Mouse (Mus musculus) limb, embryonic 11.5 days (tissue): ENCODE results near the gene Defa20. TPM values are rescaled to one million over a fixed set of nuclear protein-coding genes. Genes with fewer than 3 reads are reported as not detected.
"Not testable (repeated sequence)": the region's sequence is repeated elsewhere in the genome, so short reads cannot be mapped to it uniquely, and the experiment has no call there.

ENCODE experiments used
- ATAC-seq: fragments of 200-750 bp; cut with Nextera tagmentation; 2 replicates; pipeline ENCODE4 v1.8.0; 2017; ENCODE audit warnings: low read depth; ENCODE audit not compliant: insufficient number of reproducible peaks, low FRiP score, low TSS enrichment
- DNase-seq: peaks from one replicate; pipeline ENCODE4 v3.0.0-alpha.2; 2015; ENCODE audit warnings: low spot score
- H3K27ac ChIP-seq: fragments of 300-500 bp; sonication (generic); replicated peaks from 2 replicates; pipeline ENCODE4 v1.5.1; 2014; ENCODE audit warnings: low read depth, mild to moderate bottlenecking, low read length
- H3K27me3 ChIP-seq: fragments of 300-500 bp; sonication (generic); 2 replicates; pipeline ENCODE4 v1.6.1; 2014; ENCODE audit warnings: mild to moderate bottlenecking, low read length, mixed read lengths; ENCODE audit not compliant: control insufficient read depth, insufficient read depth
- H3K36me3 ChIP-seq: fragments of 300-500 bp; sonication (generic); 2 replicates; pipeline ENCODE4 v1.6.1; 2014; ENCODE audit warnings: mild to moderate bottlenecking, low read length, moderate library complexity, mixed read lengths; ENCODE audit not compliant: control insufficient read depth, insufficient read depth
- H3K4me1 ChIP-seq: fragments of 300-500 bp; sonication (generic); 2 replicates; pipeline ENCODE4 v1.6.1; 2014; ENCODE audit warnings: low read length, mixed read lengths; ENCODE audit not compliant: control insufficient read depth, insufficient read depth
- H3K4me2 ChIP-seq: fragments of 300-500 bp; sonication (generic); 2 replicates; pipeline ENCODE4 v1.6.1; 2014; ENCODE audit warnings: low read depth, mild to moderate bottlenecking, moderate library complexity; ENCODE audit not compliant: severe bottlenecking
- H3K4me3 ChIP-seq: fragments of 300-500 bp; sonication (generic); 2 replicates; pipeline ENCODE4 v1.5.1; 2014; ENCODE audit warnings: low read depth, low read length
- H3K9ac ChIP-seq: fragments of 300-500 bp; sonication (generic); 2 replicates; pipeline ENCODE4 v1.6.1; 2014; ENCODE audit warnings: mild to moderate bottlenecking, low read length
- H3K9me3 ChIP-seq: fragments of 300-500 bp; sonication (generic); 2 replicates; pipeline ENCODE4 v1.6.1; 2016; ENCODE audit warnings: low read length; ENCODE audit not compliant: control insufficient read depth
- WGBS: fragments of 180-500 bp; shearing (Covaris S2); extraction: QIAGEN DNeasy Blood & Tissue Kit; methylation state at CpG from one replicate; pipeline ENCODE4 v1.1.7; 2014; 5-methylcytosine and 5-hydroxymethylcytosine counted together
- polyA plus RNA-seq: library from polyadenylated mRNA; unstranded; fragments of >200 nt; fragmentation: Nextera tagmentation; extraction: Ambion mirVana; gene quantifications from 2 replicates; pipeline ENCODE4 v1.2.1, GENCODE M21; 2014

The Defa20 gene
- polyA plus RNA-seq: not detected in 2 replicates

DNA sequence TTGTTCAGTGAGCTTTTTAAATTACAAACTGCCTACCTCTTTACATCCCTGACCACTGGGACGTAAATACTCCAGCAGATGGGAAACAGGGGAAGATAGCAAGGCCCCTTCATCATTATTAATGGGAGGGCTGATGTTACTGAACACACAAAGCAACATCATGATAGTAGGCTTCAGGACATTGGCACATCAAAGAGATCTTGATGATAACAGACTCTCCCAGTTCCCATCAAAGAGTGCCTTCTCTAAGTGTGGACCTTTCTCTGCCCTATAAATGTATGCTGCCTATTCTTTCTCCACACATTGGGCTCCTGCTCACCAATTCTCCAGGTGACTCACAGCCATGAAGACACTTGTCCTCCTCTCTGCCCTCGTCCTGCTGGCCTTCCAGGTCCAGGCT, at the start of gene Defa20:
Defa20 (plus strand) TSS at position 301 of the 400 bp plus-strand sequence.
- H3K9me3 ChIP-seq, H3K36me3 ChIP-seq, H3K4me3 ChIP-seq, H3K4me1 ChIP-seq, H3K4me2 ChIP-seq, ATAC-seq, H3K9ac ChIP-seq, H3K27me3 ChIP-seq, DNase-seq, H3K27ac ChIP-seq: not testable (repeated sequence)
- WGBS: no CpG with 5 or more reads among the region's 2 CpGs

DNA sequence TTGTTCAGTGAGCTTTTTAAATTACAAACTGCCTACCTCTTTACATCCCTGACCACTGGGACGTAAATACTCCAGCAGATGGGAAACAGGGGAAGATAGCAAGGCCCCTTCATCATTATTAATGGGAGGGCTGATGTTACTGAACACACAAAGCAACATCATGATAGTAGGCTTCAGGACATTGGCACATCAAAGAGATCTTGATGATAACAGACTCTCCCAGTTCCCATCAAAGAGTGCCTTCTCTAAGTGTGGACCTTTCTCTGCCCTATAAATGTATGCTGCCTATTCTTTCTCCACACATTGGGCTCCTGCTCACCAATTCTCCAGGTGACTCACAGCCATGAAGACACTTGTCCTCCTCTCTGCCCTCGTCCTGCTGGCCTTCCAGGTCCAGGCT, 19.7 kb downstream of the Defa20 start, which contains the start of gene Defa32:
Defa32 (plus strand) TSS at position 301 of the 400 bp plus-strand sequence.
- ATAC-seq, H3K4me1 ChIP-seq, H3K9me3 ChIP-seq, H3K27ac ChIP-seq, H3K36me3 ChIP-seq, H3K4me3 ChIP-seq, H3K27me3 ChIP-seq, H3K4me2 ChIP-seq, DNase-seq, H3K9ac ChIP-seq: not testable (repeated sequence)
- no CpG with 5 or more reads among the region's 2 CpGs for WGBS

Other genes starting within 250 kb of the Defa20 start
- not detected in 2 replicates for gene Defa27, start 193.7 kb upstream of the Defa20 start, polyA plus RNA-seq
- gene Defa29, start 182.2 kb upstream of the Defa20 start, polyA plus RNA-seq: not detected in 2 replicates
- not detected in 2 replicates for gene Defa2, start 130.7 kb upstream of the Defa20 start, polyA plus RNA-seq
- gene Defa33, start 117.4 kb upstream of the Defa20 start, polyA plus RNA-seq: not detected in 2 replicates
- not detected in 2 replicates for gene Defa36, start 81.8 kb upstream of the Defa20 start, polyA plus RNA-seq
- not detected in 2 replicates for gene Gm7849, start 52.7 kb upstream of the Defa20 start, polyA plus RNA-seq
- not detected in 2 replicates for gene Defa32, start 19.8 kb downstream of the Defa20 start, polyA plus RNA-seq
- gene Defa37, start 56.1 kb downstream of the Defa20 start, polyA plus RNA-seq: not detected in 2 replicates
- gene Defa28, start 73.7 kb downstream of the Defa20 start, polyA plus RNA-seq: not detected in 2 replicates
- not detected in 2 replicates for gene Gm7861, start 85.2 kb downstream of the Defa20 start, polyA plus RNA-seq
- not detected in 2 replicates for gene Defa26, start 108.9 kb downstream of the Defa20 start, polyA plus RNA-seq
- not detected in 2 replicates for gene Defa17, start 146.5 kb downstream of the Defa20 start, polyA plus RNA-seq
- gene Defa34, start 156.5 kb downstream of the Defa20 start, polyA plus RNA-seq: not detected in 2 replicates
- not detected in 2 replicates for gene AY761184, start 194.4 kb downstream of the Defa20 start, polyA plus RNA-seq
- not detected in 2 replicates for gene Defa24, start 225.2 kb downstream of the Defa20 start, polyA plus RNA-seq